Mouse (Mus musculus) liver, postnatal 0 days (tissue): ENCODE measurements around the gene Rangap1.
A peak's percentile ranks its signal among the peaks of the same experiment; 100 is the strongest.

Experiments used
- CTCF ChIP-seq: sonication (generic); IDR thresholded peaks from 2 replicates; pipeline ENCODE4 v1.5.1; 2016; ENCODE audit warnings: antibody characterized with exemption, low read depth
- EP300 ChIP-seq: IDR thresholded peaks from 2 replicates; pipeline ENCODE4 v1.6.1; 2016; ENCODE audit warnings: antibody characterized with exemption, low read depth, mild to moderate bottlenecking

- TF ChIP-seq CTCF, result peak; percentile 56
- TF ChIP-seq EP300, result no peak
Measured at GRCm38 (mm10) chr15:81784762-81785161, 39.4 kb upstream of the Rangap1 start.
